30 mouse cellular contexts compared by ENCODE assay signal in genomic region chr3:51412457-51412856, GRCm38 (mm10). TPM values are rescaled to one million over a fixed set of nuclear protein-coding genes. Genes with fewer than 3 reads are reported as not detected.
DNase-seq lines count a peak whose midpoint lies in the region; ATAC-seq lines count a peak whose summit lies in the region.
"Had no signal": no experiment of that assay in that cellular context is flagged by ENCODE, and none has a peak within 500 bp of the region (broad histone marks: within the 10 kb centered on the region; RNA-seq: fewer than 3 reads in every experiment).

No protein-coding gene starts in this region.

- no peak overlapping the region for H3K27ac ChIP-seq in heart, embryonic 12.5 days (ENCODE audit: poor library complexity, severe bottlenecking)
- H3K27ac ChIP-seq: forebrain, embryonic 12.5 days; heart, adult 2 months; hindbrain, embryonic 10.5 days; hindbrain, embryonic 15.5 days; kidney, postnatal 0 days; limb, embryonic 13.5 days; lung, embryonic 15.5 days; midbrain, embryonic 12.5 days; neural tube, embryonic 12.5 days had no signal

- no peak overlapping the region for H3K4me3 ChIP-seq in heart, embryonic 12.5 days
- H3K4me3 ChIP-seq: erythroblast, embryonic 14.5 days; forebrain, embryonic 12.5 days; heart, adult 2 months; hindbrain, embryonic 10.5 days; hindbrain, embryonic 15.5 days; limb, embryonic 13.5 days; lung, embryonic 15.5 days; midbrain, embryonic 12.5 days; myocyte; neural tube, embryonic 12.5 days had no signal

- ATAC-seq in heart, embryonic 12.5 days (ENCODE audit: insufficient number of reproducible peaks, low FRiP score) = no peak
- ATAC-seq: CD4-positive, CD25-positive, alpha-beta regulatory T cell, adult 4 months; forebrain, postnatal 0 days; inflammation-experienced regulatory T-cells, adult 6 months had no signal

- H3K36me3 ChIP-seq in heart, embryonic 12.5 days = no peaks in the 10 kb centered on the region; the same call in 1 of the 2 replicates
- H3K36me3 ChIP-seq: forebrain, embryonic 12.5 days; hindbrain, embryonic 10.5 days; hindbrain, embryonic 15.5 days; limb, embryonic 13.5 days; lung, embryonic 15.5 days; midbrain, embryonic 12.5 days; neural tube, embryonic 12.5 days had no signal

- 89% methylated on average over 7 of the region's 7 CpGs for WGBS in heart, embryonic 12.5 days

- H3K27me3 ChIP-seq in heart, embryonic 12.5 days (replicated peaks) = no peaks in the 10 kb centered on the region
- H3K27me3 ChIP-seq: forebrain, embryonic 12.5 days; hindbrain, embryonic 15.5 days; limb, embryonic 13.5 days; lung, embryonic 15.5 days; midbrain, embryonic 12.5 days; neural tube, embryonic 12.5 days had no signal

- DNase-seq in heart, adult 11 months = peak; percentile 77
- DNase-seq in kidney, postnatal 14 days = peak; percentile 44
- DNase-seq in kidney, postnatal 4 days = no peak
- peak; percentile 29 for DNase-seq in gastrocnemius, postnatal 14 days
- peak; percentile 38 to 64 for DNase-seq in kidney, postnatal 36 days
- DNase-seq in thymus, postnatal 10 days (ENCODE audit: low spot score in 2 of 2) = no peak
- DNase-seq in right cerebral cortex, postnatal 14 days = no peak
- DNase-seq: adrenal gland, adult 2 months; adrenal gland, postnatal 36 days; cerebellum, adult 18-20 months; cerebellum, postnatal 14 days; forebrain, postnatal 0 days; heart, adult 2 months; heart, postnatal 14 days had no signal

- H3K9me3 ChIP-seq in heart, embryonic 12.5 days (replicated peaks) = no peaks in the 10 kb centered on the region
- H3K9me3 ChIP-seq: forebrain, embryonic 12.5 days; hindbrain, embryonic 10.5 days; hindbrain, embryonic 15.5 days; limb, embryonic 13.5 days; lung, embryonic 15.5 days; midbrain, embryonic 12.5 days; neural tube, embryonic 12.5 days had no signal

- intact Hi-C loops in gastrocnemius, postnatal 14 days (cut with DNase I; ENCODE audit: low total_unique reads) = no loop called here

- peaks cover 19% of the 10 kb centered on the region for H3K4me1 ChIP-seq in heart, embryonic 12.5 days (replicated peaks)

- no peak overlapping the region for H3K4me2 ChIP-seq in heart, embryonic 12.5 days
- H3K4me2 ChIP-seq: forebrain, embryonic 12.5 days; hindbrain, embryonic 15.5 days; limb, embryonic 13.5 days; liver, embryonic 11.5 days; lung, embryonic 15.5 days; midbrain, embryonic 12.5 days; neural tube, embryonic 12.5 days had no signal

- H3K9ac ChIP-seq in heart, embryonic 12.5 days = no peak overlapping the region
- H3K9ac ChIP-seq: forebrain, embryonic 12.5 days; forebrain, postnatal 0 days; hindbrain, embryonic 15.5 days; limb, embryonic 13.5 days; lung, embryonic 15.5 days; midbrain, embryonic 12.5 days; neural tube, embryonic 12.5 days had no signal

RNA-seq across cellular contexts. Expression of gene Naa15, which starts 2.5 kb away (rescaled TPM):
- 49.1 and 50.4 TPM in 2 replicates for polyA plus RNA-seq in heart, embryonic 12.5 days (2016; fragmentation: Nextera tagmentation; extraction: Ambion mirVana)
- total RNA-seq in gastrocnemius, postnatal 14 days (2021) = 10 to 100 TPM; 37.9 to 55.4 TPM

RNA-seq across cellular contexts. Expression of gene Ndufc1, which starts 3.7 kb away (rescaled TPM):
- polyA plus RNA-seq in heart, embryonic 12.5 days (2016; fragmentation: Nextera tagmentation; extraction: Ambion mirVana) = 1,439 and 1,474 TPM in 2 replicates
- 1,000 to 10,000 TPM; 1,012 to 1,143 TPM for total RNA-seq in gastrocnemius, postnatal 14 days (2021)

RNA-seq across cellular contexts. Expression of gene Mgarp, which starts 15.9 kb away (rescaled TPM):
- polyA plus RNA-seq in heart, embryonic 12.5 days (2016; fragmentation: Nextera tagmentation; extraction: Ambion mirVana) = 14.0 and 14.5 TPM in 2 replicates
- total RNA-seq in gastrocnemius, postnatal 14 days (2021) = under 1 TPM; 0.24 to 0.29 TPM
- total RNA-seq: left cerebral cortex, postnatal 36 days; megakaryocyte, adult 5-6 weeks had no signal

Comparison
In these comparisons a context has a peak if more than half of its experiments do, and no peak if none do; other contexts are left out.
1. DNase-seq: peak in heart, adult 11 months (single experiment), kidney, postnatal 14 days (single experiment), gastrocnemius, postnatal 14 days (single experiment) and kidney, postnatal 36 days (2 of 2); none in kidney, postnatal 4 days (0 of 2), thymus, postnatal 10 days (0 of 2) and right cerebral cortex, postnatal 14 days (single experiment).